Mouse (Mus musculus) C2C12 (cell line): Measurements from ENCODE around the gene Qrich2.

ENCODE experiments used
- CTCF ChIP-seq: IDR thresholded peaks from one replicate; pipeline ENCODE4 v1.5.1; 2011; ENCODE audit not compliant: control insufficient read depth, insufficient read depth, insufficient read length
- MAX ChIP-seq: IDR thresholded peaks from one replicate; pipeline ENCODE4 v1.6.1; 2011; ENCODE audit warnings: mild to moderate bottlenecking, control low read depth

DNA sequence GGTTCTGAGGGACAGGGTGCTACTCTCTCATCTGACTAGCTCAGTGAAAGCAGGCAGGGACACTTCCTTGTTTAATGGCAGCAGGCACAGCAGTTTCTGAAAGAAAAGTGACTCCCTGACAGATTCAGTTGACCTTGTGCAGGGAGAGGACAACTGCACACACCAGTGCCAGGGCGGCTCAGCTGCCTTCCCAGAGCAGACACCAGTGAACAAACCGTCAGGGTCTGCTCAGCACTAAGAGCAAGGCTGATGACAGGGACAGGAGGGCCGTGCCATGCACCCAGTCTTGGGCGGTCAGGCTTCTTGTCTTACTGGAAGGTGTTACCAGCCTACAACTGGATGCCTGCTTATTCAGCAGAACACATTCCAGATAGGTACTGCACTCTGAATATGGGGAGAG is 4.9 kb upstream of the Qrich2 start:
- TF ChIP-seq CTCF: no peak
- TF ChIP-seq MAX: no peak
